Mouse (Mus musculus): ENCODE data around the gene Ogn.

GRCm38 (mm10) chr13:49581541-49582530 is 26.0 kb upstream of the Ogn start, which contains the start of gene Omd:
- TF ChIP-seq POLR2A (IDR thresholded peaks at IDR 0.05; ENCODE audit: extremely low read depth, insufficient read depth, low read length) (no peak), CTCF (IDR thresholded peaks at IDR 0.05; ENCODE audit: extremely low read depth, insufficient read depth, low read length) (no peak)

All from cortical plate, adult 2 months (tissue).